Mouse (Mus musculus): ENCODE data around the gene Fam234a. TPM values are rescaled to one million over a fixed set of nuclear protein-coding genes. Genes with fewer than 3 reads are reported as not detected.

Gene Fam234a
- polyA plus RNA-seq, 1 experiment from 2014 or later, result 44.7 TPM

Other genes starting within 250 kb of the Fam234a start
- gene Rab11fip3, start 174.7 kb downstream of the Fam234a start, polyA plus RNA-seq (2015; fragmentation: Nextera tagmentation; extraction: Ambion mirVana), result 19.5 and 20.5 TPM in 2 replicates
- 35.3 and 36.2 TPM in 2 replicates for gene Decr2, start 153.9 kb downstream of the Fam234a start, polyA plus RNA-seq (2015; fragmentation: Nextera tagmentation; extraction: Ambion mirVana)
- gene Nme4, start 148.6 kb downstream of the Fam234a start, polyA plus RNA-seq (2015; fragmentation: Nextera tagmentation; extraction: Ambion mirVana), result 125 and 135 TPM in 2 replicates
- gene Tmem8, start 130.9 kb downstream of the Fam234a start, polyA plus RNA-seq (2015; fragmentation: Nextera tagmentation; extraction: Ambion mirVana), result 0.97 and 1.0 TPM in 2 replicates
- 193 and 199 TPM in 2 replicates for gene Mrpl28, start 120.7 kb downstream of the Fam234a start, polyA plus RNA-seq (2015; fragmentation: Nextera tagmentation; extraction: Ambion mirVana)
- 11.3 and 12.1 TPM in 2 replicates for gene Axin1, start 105.6 kb downstream of the Fam234a start, polyA plus RNA-seq (2015; fragmentation: Nextera tagmentation; extraction: Ambion mirVana)
- gene Pdia2, start 45.2 kb downstream of the Fam234a start, polyA plus RNA-seq (2015; fragmentation: Nextera tagmentation; extraction: Ambion mirVana), result 0.25 and 0.91 TPM in 2 replicates
- gene Rgs11, start 41.3 kb downstream of the Fam234a start, polyA plus RNA-seq (2015; fragmentation: Nextera tagmentation; extraction: Ambion mirVana), result 7.0 and 7.8 TPM in 2 replicates
- 7.1 and 8.1 TPM in 2 replicates for gene Arhgdig, start 36.5 kb downstream of the Fam234a start, polyA plus RNA-seq (2015; fragmentation: Nextera tagmentation; extraction: Ambion mirVana)
- gene Luc7l, start 8.7 kb upstream of the Fam234a start, polyA plus RNA-seq (2015; fragmentation: Nextera tagmentation; extraction: Ambion mirVana), result 127 and 129 TPM in 2 replicates
- 0.51 and 0.65 TPM in 2 replicates for gene Neurl1b, start 170.6 kb upstream of the Fam234a start, polyA plus RNA-seq (2015; fragmentation: Nextera tagmentation; extraction: Ambion mirVana)

All from limb, embryonic 13.5 days (tissue).